Mouse (Mus musculus) forebrain, embryonic 10.5 days (tissue): ENCODE results near the gene Vps18. TPM values are rescaled to one million over a fixed set of nuclear protein-coding genes. Genes with fewer than 3 reads are reported as not detected.

ENCODE experiments used
- DNase-seq: peaks from one replicate; pipeline ENCODE4 v3.0.0-alpha.2; 2017; ENCODE audit warnings: low spot score; ENCODE audit errors: extremely low spot score
- H3K27ac ChIP-seq: fragments of 300-500 bp; sonication (generic); 2 replicates; pipeline ENCODE4 v1.5.1; 2016; ENCODE audit warnings: mild to moderate bottlenecking
- H3K27me3 ChIP-seq: fragments of 300-500 bp; sonication (generic); 2 replicates; pipeline ENCODE4 v1.6.1; 2016; ENCODE audit warnings: mild to moderate bottlenecking; ENCODE audit not compliant: poor library complexity, severe bottlenecking
- H3K36me3 ChIP-seq: fragments of 300-500 bp; sonication (generic); replicated peaks from 2 replicates; pipeline ENCODE4 v1.6.1; 2016; ENCODE audit warnings: mild to moderate bottlenecking, moderate library complexity
- H3K4me1 ChIP-seq: fragments of 300-500 bp; sonication (generic); 2 replicates; pipeline ENCODE4 v1.6.1; 2016
- H3K4me3 ChIP-seq: fragments of 300-500 bp; sonication (generic); 2 replicates; pipeline ENCODE4 v1.5.1; 2016; ENCODE audit warnings: mild to moderate bottlenecking, moderate library complexity
- H3K9me3 ChIP-seq: fragments of 300-500 bp; sonication (generic); 2 replicates; pipeline ENCODE4 v1.6.1; 2016; ENCODE audit warnings: mild to moderate bottlenecking, moderate library complexity
- WGBS: fragments of 180-500 bp; shearing (Covaris S2); methylation state at CpG from one replicate; pipeline ENCODE4 v1.1.7; 2016; 5-methylcytosine and 5-hydroxymethylcytosine counted together
- polyA plus RNA-seq: library from polyadenylated mRNA; unstranded; fragments of >200 nt; fragmentation: Nextera tagmentation; extraction: Ambion mirVana; gene quantifications from 2 replicates; pipeline ENCODE4 v1.2.1, GENCODE M21; 2016

Vps18 gene
- polyA plus RNA-seq = 23.0 and 23.6 TPM in 2 replicates

DNA sequence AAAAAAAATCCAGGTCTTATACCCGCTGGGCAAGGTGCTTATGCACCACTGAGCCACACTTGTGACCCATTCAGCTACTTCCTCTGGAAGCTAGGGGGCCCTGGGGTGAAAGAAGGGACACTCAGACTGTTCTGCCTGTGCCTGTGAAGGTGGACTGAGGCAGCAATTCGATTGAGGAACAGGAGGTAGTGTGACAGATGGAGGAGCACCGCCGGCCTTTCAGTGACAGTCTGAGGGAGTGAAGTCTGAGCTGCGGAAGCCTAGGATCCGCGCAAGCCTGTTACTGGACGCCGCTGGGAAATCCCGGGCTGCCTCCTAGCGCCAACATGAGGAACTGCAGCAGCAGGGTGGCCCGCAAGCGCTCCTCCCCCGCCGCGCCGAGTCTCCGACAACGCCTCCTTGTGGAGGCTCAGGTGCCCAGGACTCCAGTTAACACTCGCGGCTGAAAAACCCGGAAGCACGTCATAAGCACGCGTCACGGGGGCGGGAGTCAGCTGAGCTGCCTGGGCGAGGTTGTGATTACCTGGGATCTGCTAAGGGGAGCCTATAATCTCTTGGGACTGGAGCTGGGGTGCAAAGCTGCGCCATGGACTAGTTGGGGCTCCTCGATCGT is at the start of gene Vps18:
Gene Vps18 (plus strand): TSS at position 471 of the 613 bp plus-strand sequence.
- H3K27ac ChIP-seq = peak within 1 kb of the TSS; percentile 85

DNA sequence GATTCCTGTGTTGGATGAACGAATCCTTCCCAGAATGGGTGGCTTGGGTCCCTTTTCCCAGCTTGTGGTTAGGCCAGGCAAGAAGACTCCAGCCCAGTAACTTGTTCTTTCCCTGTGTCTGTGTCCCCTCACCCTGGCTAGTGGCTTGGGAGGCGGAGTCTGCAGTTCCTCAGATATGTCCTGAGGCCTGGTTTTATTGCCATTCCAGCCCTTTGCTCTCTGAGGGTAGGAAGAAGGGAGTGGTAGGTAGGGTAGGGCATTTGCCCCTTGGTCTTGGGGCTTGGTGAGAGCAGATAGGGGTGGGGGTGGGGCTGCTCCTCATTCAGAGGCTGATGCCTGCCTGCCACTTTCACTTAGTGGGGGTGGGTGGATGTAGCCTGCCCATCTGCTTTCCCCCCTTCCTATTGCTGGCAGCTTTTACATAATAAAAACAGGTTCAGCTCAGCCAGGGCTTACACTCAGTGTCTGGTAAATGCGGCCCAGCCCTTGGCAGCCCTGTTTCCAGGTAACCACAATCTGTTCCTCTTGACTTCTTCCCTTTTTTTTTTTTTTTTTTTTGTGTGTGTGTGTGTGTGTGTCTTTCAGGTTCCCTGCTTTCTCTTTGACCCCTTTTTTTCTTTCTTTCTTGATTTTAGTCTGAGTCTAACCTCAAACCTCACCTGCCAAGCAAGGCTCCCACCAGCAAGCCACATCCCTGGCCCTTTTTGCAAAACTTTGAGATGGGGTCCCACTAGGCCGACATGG is 48.3 kb upstream of the Vps18 start:
- Histone ChIP-seq H3K4me1 (peaks cover 15% of the 10 kb centered on the region), H3K27me3 (peaks cover 55% of the 10 kb centered on the region), H3K9me3 (no peaks in the 10 kb centered on the region), H3K4me3 (no peak overlapping the region), H3K36me3 (no peaks in the 10 kb centered on the region), H3K27ac (no peak overlapping the region)
- DNase-seq = no peak
- 75% methylated on average over 4 of the region's 4 CpGs for WGBS

More for the DNA sequence above, at the start of gene Vps18:
- peak; percentile 99 for DNase-seq
- peaks cover 8% of the 10 kb centered on the region for H3K27me3 ChIP-seq
- WGBS = 1% methylated on average over 31 of the region's 31 CpGs
- no peaks in the 10 kb centered on the region for H3K9me3 ChIP-seq
- peaks cover 20% of the 10 kb centered on the region for H3K4me1 ChIP-seq
- peaks cover 36% of the 10 kb centered on the region for H3K36me3 ChIP-seq
- H3K4me3 ChIP-seq = peak within 1 kb of the TSS; percentile 82

DNA sequence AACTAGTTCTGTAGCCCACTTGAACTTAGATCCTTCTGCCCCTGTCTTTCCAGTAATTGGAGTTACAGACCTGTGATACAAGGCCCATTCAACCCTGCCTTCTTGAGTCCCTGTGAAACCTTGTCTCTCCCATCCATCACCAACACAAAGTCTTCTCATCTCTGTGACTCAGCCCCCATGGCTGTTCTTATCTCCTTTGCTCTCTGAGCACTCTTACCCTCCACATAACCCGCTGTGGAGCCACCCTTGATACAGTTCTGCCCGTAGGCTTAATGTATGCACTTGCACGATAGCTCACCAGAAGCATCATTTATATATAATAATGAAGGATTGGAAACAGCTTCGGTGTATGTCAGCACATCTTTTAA is 47.7 kb upstream of the Vps18 start:
- no peak for DNase-seq
- Histone ChIP-seq H3K9me3 (no peaks in the 10 kb centered on the region), H3K27me3 (peaks cover 50% of the 10 kb centered on the region), H3K36me3 (no peaks in the 10 kb centered on the region), H3K4me1 (peaks cover 15% of the 10 kb centered on the region), H3K4me3 (no peak overlapping the region), H3K27ac (no peak overlapping the region)
- WGBS = 95% methylated on average over 4 of the region's 4 CpGs

GRCm38 (mm10) chr2:119242548-119242947 is 46.0 kb upstream of the Vps18 start:
- 87% methylated on average over 9 of the region's 9 CpGs for WGBS
- Histone ChIP-seq H3K9me3 (no peaks in the 10 kb centered on the region), H3K27ac (no peak overlapping the region), H3K36me3 (no peaks in the 10 kb centered on the region), H3K4me3 (no peak overlapping the region), H3K27me3 (peaks cover 32% of the 10 kb centered on the region), H3K4me1 (peaks cover 5% of the 10 kb centered on the region)
- no peak for DNase-seq

DNA sequence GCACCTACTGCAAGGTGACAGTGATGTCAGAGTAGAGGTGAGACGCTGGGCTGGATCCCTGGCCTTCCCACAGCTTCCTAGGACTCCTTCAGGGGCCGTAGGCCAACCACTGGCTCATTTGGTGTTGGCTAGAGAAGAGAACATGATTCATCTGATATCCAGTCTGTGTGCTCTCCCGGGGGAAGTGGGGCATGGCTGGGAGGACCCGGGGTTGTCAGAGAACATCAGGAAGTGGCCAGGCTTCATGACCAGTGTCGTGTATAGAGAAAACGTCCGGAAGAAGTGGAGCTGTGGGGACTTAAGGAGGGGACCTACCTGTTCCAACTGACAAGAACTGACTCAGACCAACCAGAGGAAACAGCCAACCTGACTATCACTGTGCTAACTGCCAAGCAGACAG is 43.3 kb upstream of the Vps18 start:
- no peak overlapping the region for H3K27ac ChIP-seq
- no peaks in the 10 kb centered on the region for H3K9me3 ChIP-seq
- no peak overlapping the region for H3K4me3 ChIP-seq
- 84% methylated on average over 7 of the region's 7 CpGs for WGBS
- no peaks in the 10 kb centered on the region for H3K36me3 ChIP-seq
- H3K4me1 ChIP-seq = no peaks in the 10 kb centered on the region
- H3K27me3 ChIP-seq = peaks cover 6% of the 10 kb centered on the region
- DNase-seq = no peak

- Histone ChIP-seq H3K27ac (no peak overlapping the region), H3K36me3 (no peaks in the 10 kb centered on the region), H3K4me1 (peaks cover 7% of the 10 kb centered on the region), H3K4me3 (no peak overlapping the region), H3K27me3 (no peaks in the 10 kb centered on the region), H3K9me3 (no peaks in the 10 kb centered on the region)
- 86% methylated on average over 9 of the region's 9 CpGs for WGBS
- no peak for DNase-seq
These were observed 40.6 kb upstream of the Vps18 start for GRCm38 (mm10) chr2:119247904-119248303.

GRCm38 (mm10) chr2:119249592-119250061 is 38.9 kb upstream of the Vps18 start:
- no peak for DNase-seq
- Histone ChIP-seq H3K27me3 (peaks cover 11% of the 10 kb centered on the region), H3K4me1 (peaks cover 7% of the 10 kb centered on the region), H3K36me3 (no peaks in the 10 kb centered on the region), H3K9me3 (no peaks in the 10 kb centered on the region), H3K27ac (no peak overlapping the region), H3K4me3 (no peak overlapping the region)
- WGBS = 66% methylated on average over 4 of the region's 4 CpGs

GRCm38 (mm10) chr2:119250377-119250776 is 38.2 kb upstream of the Vps18 start:
- DNase-seq = no peak
- no peaks in the 10 kb centered on the region for H3K9me3 ChIP-seq
- H3K4me1 ChIP-seq = peaks cover 11% of the 10 kb centered on the region
- peak overlapping the region; percentile 19; the same call in 1 of the 2 replicates for H3K4me3 ChIP-seq
- 72% methylated on average over 5 of the region's 5 CpGs for WGBS
- H3K27me3 ChIP-seq = peaks cover 19% of the 10 kb centered on the region
- H3K36me3 ChIP-seq = no peaks in the 10 kb centered on the region
- H3K27ac ChIP-seq = no peak overlapping the region

GRCm38 (mm10) chr2:119250826-119251478 is 37.6 kb upstream of the Vps18 start:
- DNase-seq = peak; percentile 87
- 17% methylated on average over 11 of the region's 11 CpGs for WGBS
- Histone ChIP-seq H3K4me3 (peak overlapping the region; percentile 19; the same call in 1 of the 2 replicates), H3K4me1 (peaks cover 11% of the 10 kb centered on the region), H3K9me3 (no peaks in the 10 kb centered on the region), H3K27me3 (peaks cover 21% of the 10 kb centered on the region), H3K27ac (peak overlapping the region; percentile 36; the same call in 1 of the 2 replicates), H3K36me3 (no peaks in the 10 kb centered on the region)

DNA sequence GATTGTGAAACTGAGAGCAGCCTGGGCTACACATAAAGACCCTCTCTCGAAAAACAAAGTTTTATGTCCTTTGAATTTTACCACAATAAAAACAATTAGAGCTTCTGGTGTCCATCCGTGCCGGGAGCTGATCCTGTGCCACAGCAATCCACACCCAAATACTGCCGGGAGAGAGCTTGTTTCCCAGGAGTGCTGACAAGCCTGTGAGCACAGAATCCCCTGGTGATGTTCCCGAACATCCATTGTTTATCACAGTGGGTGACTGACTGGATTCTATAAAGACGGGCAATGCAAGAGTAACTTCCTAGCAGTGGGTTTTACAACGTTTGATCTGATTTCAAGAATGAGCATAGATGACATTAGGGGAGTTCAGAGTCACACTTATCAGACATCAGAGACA is 33.6 kb upstream of the Vps18 start:
- Histone ChIP-seq H3K9me3 (no peaks in the 10 kb centered on the region), H3K4me1 (peaks cover 11% of the 10 kb centered on the region), H3K4me3 (no peak overlapping the region), H3K27ac (no peak overlapping the region), H3K27me3 (peaks cover 21% of the 10 kb centered on the region), H3K36me3 (no peaks in the 10 kb centered on the region)
- DNase-seq = no peak
- WGBS = 15% methylated on average over 7 of the region's 7 CpGs

GRCm38 (mm10) chr2:119260518-119260917 is 28.0 kb upstream of the Vps18 start:
- 83% methylated on average over 1 of the region's 1 CpGs for WGBS
- Histone ChIP-seq H3K36me3 (no peaks in the 10 kb centered on the region), H3K4me3 (no peak overlapping the region), H3K27ac (no peak overlapping the region), H3K27me3 (peaks cover 1% of the 10 kb centered on the region), H3K9me3 (no peaks in the 10 kb centered on the region), H3K4me1 (peaks cover 8% of the 10 kb centered on the region)
- no peak for DNase-seq

DNA sequence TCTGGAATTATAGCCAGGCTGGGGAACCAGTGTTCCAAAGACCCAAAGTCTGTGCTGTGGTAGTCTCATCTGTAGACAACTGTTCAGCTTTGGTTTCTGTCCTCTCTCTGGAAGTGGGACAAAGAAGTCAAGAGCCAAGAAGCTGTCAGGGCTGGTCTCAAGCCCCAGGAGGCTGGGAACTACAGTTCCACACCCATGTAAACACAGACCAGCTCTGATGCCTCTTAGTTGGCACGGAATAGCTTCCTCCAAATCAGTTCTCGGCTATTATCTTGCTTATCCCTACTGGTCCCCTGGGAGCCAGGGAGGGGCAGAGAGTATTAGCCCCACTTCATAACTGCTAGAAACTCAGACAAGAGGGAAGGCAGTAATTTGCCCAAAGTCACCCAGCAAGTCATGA is 27.2 kb upstream of the Vps18 start:
- H3K27me3 ChIP-seq = no peaks in the 10 kb centered on the region; the same call in 1 of the 2 replicates
- peaks cover 8% of the 10 kb centered on the region for H3K4me1 ChIP-seq
- H3K4me3 ChIP-seq = no peak overlapping the region
- DNase-seq = no peak
- WGBS = 72% methylated on average over 2 of the region's 2 CpGs
- H3K27ac ChIP-seq = no peak overlapping the region
- H3K9me3 ChIP-seq = no peaks in the 10 kb centered on the region
- no peaks in the 10 kb centered on the region for H3K36me3 ChIP-seq

DNA sequence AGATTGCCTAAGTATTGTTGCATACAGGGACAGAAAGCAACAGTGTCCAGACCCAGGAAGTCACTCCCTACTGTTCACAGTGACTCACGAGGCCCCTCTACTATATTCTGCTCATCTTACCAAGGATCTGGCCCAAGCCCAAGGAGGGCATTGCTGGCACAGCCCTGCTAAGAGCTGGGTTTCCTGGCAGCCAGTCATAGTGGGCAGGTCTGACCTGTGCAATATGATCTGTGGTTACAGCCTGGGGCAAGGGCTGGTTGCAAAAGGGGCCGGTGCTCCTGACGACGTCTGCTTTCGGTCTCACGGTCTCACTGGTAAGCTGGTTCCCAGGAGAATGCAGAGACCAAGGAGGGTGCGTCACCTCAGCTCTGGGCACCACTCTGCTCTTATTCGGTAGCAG is 25.6 kb upstream of the Vps18 start:
- WGBS = 42% methylated on average over 8 of the region's 8 CpGs
- peaks cover 8% of the 10 kb centered on the region for H3K4me1 ChIP-seq
- no peak overlapping the region for H3K27ac ChIP-seq
- H3K27me3 ChIP-seq = no peaks in the 10 kb centered on the region; the same call in 1 of the 2 replicates
- no peak overlapping the region for H3K4me3 ChIP-seq
- no peaks in the 10 kb centered on the region for H3K9me3 ChIP-seq
- no peak for DNase-seq
- no peaks in the 10 kb centered on the region for H3K36me3 ChIP-seq
